Mouse (Mus musculus) ES-E14 (cell line): Measurements from ENCODE around the gene Ranbp3l. TPM values are rescaled to one million over a fixed set of nuclear protein-coding genes. Genes with fewer than 3 reads are reported as not detected.
A peak's percentile ranks its signal among the peaks of the same experiment; 100 is the strongest.
"Not testable (repeated sequence)": the region's sequence is repeated elsewhere in the genome, so short reads cannot be mapped to it uniquely, and the experiment has no call there.

Experiments used
- DNase-seq: peaks from one replicate; pipeline ENCODE4 v3.0.0-alpha.2; 2013; ENCODE audit warnings: low read depth, low spot score
- H3K27ac ChIP-seq: 2 replicates; pipeline ENCODE4 v1.5.1; 2012; ENCODE audit warnings: low read depth, mild to moderate bottlenecking, low read length, moderate library complexity, mixed read lengths; ENCODE audit not compliant: poor library complexity, insufficient read depth, severe bottlenecking
- H3K36me3 ChIP-seq: 2 replicates; pipeline ENCODE4 v1.6.1; 2012; ENCODE audit warnings: mild to moderate bottlenecking, low read length, moderate library complexity, mixed read lengths; ENCODE audit not compliant: control insufficient read depth, poor library complexity, insufficient read depth, severe bottlenecking
- H3K4me1 ChIP-seq, 2 experiments: fragments of 150-350 bp in 1 of 2; sonication (generic) in 1 of 2; 2 replicates each; pipeline ENCODE4 v1.6.1; 2012; ENCODE audit warnings: low read length in 2 of 2, mild to moderate bottlenecking in 1 of 2, mixed read lengths in 1 of 2; ENCODE audit not compliant: control insufficient read depth in 2 of 2, insufficient read depth in 2 of 2, poor library complexity in 1 of 2
- H3K4me3 ChIP-seq, 2 experiments: fragments of 150-350 bp in 1 of 2; sonication (generic) in 1 of 2; 2 replicates each; pipeline ENCODE4 v1.5.1; 2012; ENCODE audit warnings: low read length in 2 of 2, low read depth in 1 of 2, mild to moderate bottlenecking in 1 of 2, mixed read lengths in 1 of 2; ENCODE audit not compliant: insufficient read depth in 1 of 2, poor library complexity in 1 of 2, severe bottlenecking in 1 of 2
- H3K9ac ChIP-seq: 2 replicates; pipeline ENCODE4 v1.6.1; 2012; ENCODE audit warnings: low read depth, mild to moderate bottlenecking, low read length, mixed read lengths; ENCODE audit not compliant: poor library complexity, insufficient read depth, severe bottlenecking
- H3K9me3 ChIP-seq: fragments of 150-350 bp; sonication (generic); 2 replicates; pipeline ENCODE4 v1.6.1; 2012; ENCODE audit warnings: low read depth, mild to moderate bottlenecking, low read length; ENCODE audit not compliant: control insufficient read depth, insufficient read depth
- CHD2 ChIP-seq: IDR thresholded peaks from 2 replicates; pipeline ENCODE4 v1.6.1; 2014; ENCODE audit warnings: mild to moderate bottlenecking, low read depth, low read length, inconsistent platforms
- HCFC1 ChIP-seq: IDR thresholded peaks from 2 replicates; pipeline ENCODE4 v1.6.1; 2012; ENCODE audit warnings: low read length, inconsistent platforms, borderline replicate concordance; ENCODE audit not compliant: insufficient read depth
- MAFK ChIP-seq: IDR thresholded peaks from 2 replicates; pipeline ENCODE4 v1.6.1; 2014; ENCODE audit warnings: mild to moderate bottlenecking, low read depth, low read length, inconsistent platforms; ENCODE audit not compliant: insufficient read depth
- ZC3H11A ChIP-seq: IDR thresholded peaks from 2 replicates; pipeline ENCODE4 v1.6.1; 2012; ENCODE audit warnings: low read depth, mild to moderate bottlenecking, inconsistent platforms, low read length, borderline replicate concordance
- ZNF384 ChIP-seq: IDR thresholded peaks from 2 replicates; pipeline ENCODE4 v1.6.1; 2012; ENCODE audit warnings: low read depth, low read length, inconsistent platforms
- in situ Hi-C, 2 experiments: fragments of 600-800 bp; cut with MboI; formaldehyde crosslinking; loops; one replicate each; pipeline ENCODE4 v1.15.1; 2025; ENCODE audit warnings: low sequenced_read_pairs in 2 of 2, inconsistent platforms in 1 of 2; ENCODE audit not compliant: unreplicated experiment in 2 of 2
- total RNA-seq: library from RNA; depleted of rRNA; stranded (reverse); fragments of 300-350 nt; gene quantifications from 2 replicates; pipeline ENCODE4 v1.2.3, GENCODE M21; 2012

Gene Ranbp3l
- total RNA-seq, 1 experiment, result 0.09 TPM

- in situ Hi-C loops, result no loop called here
- H3K36me3 ChIP-seq, result no peaks in the 10 kb centered on the region
- peaks cover 2% of the 10 kb centered on the region in 2 experiments; a peak in 2 of 4 replicates for H3K4me1 ChIP-seq
- H3K4me3 ChIP-seq, result no peak overlapping the region
- H3K27ac ChIP-seq, result no peak overlapping the region
- DNase-seq, result peak; percentile 17
- no peak overlapping the region for H3K9ac ChIP-seq
- no peaks in the 10 kb centered on the region for H3K9me3 ChIP-seq
- no peak for TF ChIP-seq MAFK
- no peak for TF ChIP-seq ZC3H11A
- no peak for TF ChIP-seq ZNF384
- TF ChIP-seq CHD2, result no peak
- TF ChIP-seq HCFC1, result no peak
Measured at GRCm38 (mm10) chr15:9014541-9014940, 46.8 kb downstream of the Ranbp3l start.

- H3K4me1 ChIP-seq, H3K4me3 ChIP-seq, H3K9me3 ChIP-seq, H3K9ac ChIP-seq, H3K27ac ChIP-seq, in situ Hi-C loops, H3K36me3 ChIP-seq: not testable (repeated sequence)
- peak; percentile 4 for DNase-seq
Measured at GRCm38 (mm10) chr15:9015496-9015895, 47.7 kb downstream of the Ranbp3l start.

GRCm38 (mm10) chr15:9055704-9056103, 88.0 kb downstream of the Ranbp3l start:
- Histone ChIP-seq H3K4me1 (no peaks in the 10 kb centered on the region), H3K27ac (no peak overlapping the region), H3K4me3 (no peak overlapping the region), H3K36me3 (no peaks in the 10 kb centered on the region), H3K9ac (no peak overlapping the region), H3K9me3 (no peaks in the 10 kb centered on the region)
- in situ Hi-C loops, result no loop called here
- TF ChIP-seq ZNF384 (no peak), ZC3H11A (0 out of 2 replicates have a peak, but pooled peaks have one; percentile 22)
- DNase-seq, result no peak

GRCm38 (mm10) chr15:9059856-9060255, 92.1 kb downstream of the Ranbp3l start:
- DNase-seq, result no peak
- H3K9me3 ChIP-seq, result no peaks in the 10 kb centered on the region
- H3K4me3 ChIP-seq, result no peak overlapping the region
- no peak overlapping the region for H3K27ac ChIP-seq
- no peaks in the 10 kb centered on the region for H3K4me1 ChIP-seq
- in situ Hi-C loops, result no loop called here
- H3K36me3 ChIP-seq, result no peaks in the 10 kb centered on the region
- TF ChIP-seq MAFK (no peak), HCFC1 (no peak), ZC3H11A (no peak), CHD2 (no peak), ZNF384 (no peak)
- no peak overlapping the region for H3K9ac ChIP-seq

- Histone ChIP-seq H3K9ac (no peak overlapping the region), H3K36me3 (no peaks in the 10 kb centered on the region), H3K9me3 (no peaks in the 10 kb centered on the region), H3K4me1 (no peaks in the 10 kb centered on the region), H3K27ac (no peak overlapping the region), H3K4me3 (no peak overlapping the region)
- TF ChIP-seq HCFC1, result no peak
- DNase-seq, result no peak
- in situ Hi-C loops, result no loop called here
Measured at GRCm38 (mm10) chr15:9061150-9061882, 93.6 kb downstream of the Ranbp3l start.
